15 mouse cellular contexts compared by ENCODE assay signal in the genomic region with DNA sequence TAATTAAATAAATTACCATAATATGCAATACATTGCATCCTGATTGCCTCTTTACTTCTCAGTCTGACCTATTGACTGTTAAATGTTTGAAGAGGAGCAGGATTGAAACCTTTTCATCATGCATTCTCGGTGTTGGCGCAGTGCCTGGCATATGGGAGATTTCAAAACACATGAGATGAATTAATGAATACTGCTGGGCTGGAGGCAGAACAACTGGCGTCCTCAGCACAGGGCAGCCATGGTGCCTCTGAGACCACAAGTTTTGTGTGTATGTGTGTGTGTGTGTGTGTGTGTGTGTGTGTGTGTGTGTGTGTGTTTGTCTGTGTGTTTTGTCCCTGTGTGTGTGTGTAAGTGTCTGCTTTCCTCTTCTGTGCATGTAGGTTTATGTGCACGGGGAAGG.
A peak's percentile ranks its signal among the peaks of the same experiment; 100 is the strongest.
DNase-seq lines count a peak whose midpoint lies in the region; ATAC-seq lines count a peak whose summit lies in the region.
"Had no signal": no experiment of that assay in that cellular context is flagged by ENCODE, and none has a peak within 500 bp of the region (broad histone marks: within the 10 kb centered on the region; RNA-seq: fewer than 3 reads in every experiment).

No protein-coding gene starts in this region.

- ATAC-seq in lung, embryonic 15.5 days (ENCODE audit: borderline replicate concordance, extremely low read depth, low FRiP score, low TSS enrichment) = peak; percentile 57; the same call in 1 of the 2 replicates
- ATAC-seq: activated CD4-positive, CD25-positive, alpha-beta regulatory T cell, adult 4 months; intestine, embryonic 16.5 days had no signal

- H3K9ac ChIP-seq in lung, embryonic 15.5 days = no peak overlapping the region
- H3K9ac ChIP-seq: neural tube, embryonic 12.5 days had no signal

- H3K9me3 ChIP-seq in lung, embryonic 15.5 days = no peaks in the 10 kb centered on the region
- H3K9me3 ChIP-seq: G1E; neural tube, embryonic 12.5 days had no signal

- H3K4me2 ChIP-seq in lung, embryonic 15.5 days = no peak overlapping the region
- H3K4me2 ChIP-seq: neural tube, embryonic 12.5 days had no signal

- WGBS in lung, embryonic 15.5 days = 43% methylated on average over 3 of the region's 4 CpGs

- H3K4me1 ChIP-seq in lung, embryonic 15.5 days = no peaks in the 10 kb centered on the region
- H3K4me1 ChIP-seq: neural tube, embryonic 12.5 days had no signal

- DNase-seq in cerebellum, postnatal 10 days = peak; percentile 11 to 19
- DNase-seq in cerebellum, adult 11-12 months = no peak
- peak; percentile 22 to 26 for DNase-seq in kidney, postnatal 4 days
- DNase-seq in kidney, adult 18-20 months = no peak
- DNase-seq in MN1 (ENCODE audit: low spot score) = peak; percentile 28
- DNase-seq in frontal cortex, postnatal 14 days (ENCODE audit: low spot score in 2 of 2) = no peak
- DNase-seq in liver = no peak
- DNase-seq: B cell, adult 2 months; right cerebral cortex, postnatal 25 days had no signal

- H3K27ac ChIP-seq in lung, embryonic 15.5 days = no peak overlapping the region
- H3K27ac ChIP-seq: layer of hippocampus, adult 2 months; neural tube, embryonic 12.5 days had no signal

- H3K36me3 ChIP-seq in lung, embryonic 15.5 days = no peaks in the 10 kb centered on the region
- H3K36me3 ChIP-seq: G1E; neural tube, embryonic 12.5 days had no signal

- no peak overlapping the region for H3K4me3 ChIP-seq in lung, embryonic 15.5 days
- H3K4me3 ChIP-seq: layer of hippocampus, adult 2 months; neural tube, embryonic 12.5 days had no signal

- H3K27me3 ChIP-seq in lung, embryonic 15.5 days = no peaks in the 10 kb centered on the region
- H3K27me3 ChIP-seq: neural tube, embryonic 12.5 days had no signal

Comparison
In these comparisons a context has a peak if more than half of its experiments do, and no peak if none do; other contexts are left out.
1. DNase-seq: peak in cerebellum, postnatal 10 days (2 of 2), kidney, postnatal 4 days (2 of 2) and MN1 (single experiment); none in cerebellum, adult 11-12 months (single experiment), kidney, adult 18-20 months (single experiment), frontal cortex, postnatal 14 days (0 of 2) and liver (single experiment).